Mouse (Mus musculus) kidney, adult 9 months (tissue): ENCODE results near the gene Ifitm3.
"Not testable (repeated sequence)": the region's sequence is repeated elsewhere in the genome, so short reads cannot be mapped to it uniquely, and the experiment has no call there.

Experiments used
- DNase-seq: peaks from one replicate; pipeline ENCODE4 v3.0.0; 2022

The Ifitm3 gene

DNA sequence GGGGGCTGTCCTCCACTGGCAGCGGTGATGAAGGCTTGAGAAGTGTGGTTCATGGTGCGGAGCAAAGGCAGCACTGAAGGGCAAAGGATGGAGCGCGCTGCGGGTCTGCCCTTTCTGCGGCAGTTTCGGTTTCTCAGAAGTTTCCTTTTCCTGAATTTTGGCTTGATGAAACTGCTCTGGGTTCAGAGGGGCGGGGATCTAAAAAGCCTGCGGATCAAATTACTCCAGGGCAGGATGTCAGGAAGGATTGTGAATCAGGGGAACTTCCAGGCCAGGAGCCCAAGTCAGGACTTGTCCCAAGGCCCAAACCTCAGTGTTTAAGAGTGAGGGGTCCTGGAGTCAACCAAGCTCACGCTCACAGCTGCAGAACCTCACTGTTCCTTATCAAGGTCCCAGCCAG, at the start of gene Ifitm3:
Gene Ifitm3 (minus strand): TSS at position 178 of the 400 bp plus-strand sequence.
- DNase-seq: peak; percentile 71

DNA sequence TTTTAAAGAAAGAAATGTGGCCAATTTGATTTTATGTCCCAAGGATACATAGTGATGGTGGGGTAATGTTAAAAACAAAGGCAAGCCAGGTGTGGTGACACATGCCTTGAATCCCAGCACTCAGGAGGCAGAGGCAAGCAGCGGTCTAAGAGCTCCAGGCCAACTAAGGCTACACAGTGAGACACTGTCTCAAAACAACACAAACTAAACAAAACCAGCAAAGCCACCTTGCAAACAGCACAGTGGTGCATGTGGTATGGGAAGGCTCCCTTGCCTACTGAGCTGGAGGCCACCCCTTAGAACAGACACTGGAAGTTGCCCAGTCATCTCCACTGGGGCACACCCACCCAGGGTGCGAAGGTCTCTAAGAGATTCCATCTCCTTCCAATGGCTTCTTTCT, 49.4 kb upstream of the Ifitm3 start:
- no peak for DNase-seq

DNA sequence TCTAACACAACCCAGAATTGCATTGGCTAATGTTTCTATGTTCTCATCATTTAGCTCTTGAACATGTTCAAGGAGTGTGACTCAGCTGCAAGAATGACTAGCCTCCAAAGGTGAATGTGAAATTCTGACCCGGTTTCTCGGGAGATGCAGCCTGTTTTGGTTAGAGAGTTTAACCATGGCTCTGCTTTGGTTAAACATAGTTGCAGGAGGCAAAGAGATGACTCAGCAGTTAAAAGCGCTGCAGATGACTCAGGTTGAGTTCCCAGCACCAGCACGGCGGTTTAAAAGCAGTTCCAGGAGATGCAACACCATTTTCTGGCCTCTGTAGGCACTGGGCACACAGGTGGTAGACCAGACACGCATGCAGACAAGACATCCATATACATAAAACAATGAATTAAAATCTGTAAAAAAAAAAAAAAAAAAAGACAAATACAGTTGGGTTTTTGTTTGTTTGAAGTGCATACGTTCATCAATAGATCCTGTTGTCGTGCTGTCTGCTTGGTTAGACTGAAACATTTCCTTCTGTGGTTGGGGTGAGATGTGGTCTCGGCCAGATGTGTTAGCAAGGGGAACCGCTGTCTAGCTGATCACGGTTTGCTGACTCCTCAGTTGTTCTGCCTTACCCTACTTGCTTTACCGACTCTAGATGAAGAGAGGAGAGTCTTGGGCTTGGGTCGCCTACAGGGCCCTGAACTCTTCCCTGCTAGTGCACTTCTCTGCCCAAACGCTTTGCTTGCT, 48.2 kb upstream of the Ifitm3 start:
- DNase-seq: no peak

DNA sequence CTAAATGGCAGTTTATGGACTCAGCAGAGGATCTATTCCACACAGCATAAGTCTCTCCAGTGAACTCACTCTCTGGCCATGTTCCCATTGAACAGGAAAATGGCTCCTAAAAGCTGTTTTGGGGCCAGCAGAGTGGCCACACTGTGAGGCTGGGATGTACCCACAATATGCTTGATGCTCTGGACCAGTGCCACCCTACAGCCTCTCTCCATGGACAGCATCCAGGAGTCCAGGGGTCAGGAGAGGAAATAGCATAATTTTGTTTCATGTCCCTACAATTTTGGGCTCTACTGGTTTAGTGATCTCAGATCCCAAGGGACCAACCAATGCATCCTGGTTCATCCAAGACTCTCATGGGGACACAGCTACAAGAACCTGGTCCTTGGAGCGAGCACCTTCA, 47.0 kb upstream of the Ifitm3 start:
- DNase-seq: peak; percentile 52

DNA sequence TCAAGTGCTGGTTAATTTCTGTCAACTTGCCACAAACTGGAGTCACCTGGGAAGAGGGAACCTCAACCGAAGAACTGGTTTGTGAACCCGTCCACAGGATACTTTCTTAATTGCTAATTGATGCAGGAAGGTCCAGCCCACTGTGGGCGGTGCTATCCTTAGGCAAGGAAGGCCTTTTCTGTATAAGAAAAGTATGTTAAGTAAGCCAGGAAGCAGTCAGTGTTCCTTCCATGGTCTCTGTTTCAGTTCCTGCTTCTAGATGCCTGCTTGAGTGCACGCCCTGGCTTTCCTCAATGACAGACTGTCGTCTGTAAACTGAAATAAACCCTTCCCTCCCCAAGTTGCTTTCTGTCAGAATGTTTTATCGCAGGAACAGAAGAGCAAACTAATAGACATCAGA, 46.4 kb upstream of the Ifitm3 start:
- no peak for DNase-seq

DNA sequence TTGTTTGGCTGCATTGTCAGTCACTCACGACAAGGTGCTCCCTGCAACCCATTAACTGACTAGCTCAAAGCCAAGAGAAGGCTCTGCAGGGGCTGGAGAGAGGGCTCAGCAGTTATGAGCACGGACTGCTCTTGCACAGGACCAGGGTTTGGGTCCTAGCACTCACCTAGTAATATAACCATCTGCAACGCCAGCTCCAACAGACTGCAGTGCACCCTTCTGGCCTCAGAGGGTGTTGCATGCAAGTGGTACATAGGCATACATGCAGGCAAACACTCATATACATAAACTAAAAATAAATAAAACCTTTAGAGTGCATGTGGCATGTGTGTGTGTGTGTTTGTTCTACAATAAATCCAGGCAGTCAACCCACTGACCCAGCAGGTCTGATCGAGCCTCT, 45.2 kb upstream of the Ifitm3 start:
- no peak for DNase-seq

DNA sequence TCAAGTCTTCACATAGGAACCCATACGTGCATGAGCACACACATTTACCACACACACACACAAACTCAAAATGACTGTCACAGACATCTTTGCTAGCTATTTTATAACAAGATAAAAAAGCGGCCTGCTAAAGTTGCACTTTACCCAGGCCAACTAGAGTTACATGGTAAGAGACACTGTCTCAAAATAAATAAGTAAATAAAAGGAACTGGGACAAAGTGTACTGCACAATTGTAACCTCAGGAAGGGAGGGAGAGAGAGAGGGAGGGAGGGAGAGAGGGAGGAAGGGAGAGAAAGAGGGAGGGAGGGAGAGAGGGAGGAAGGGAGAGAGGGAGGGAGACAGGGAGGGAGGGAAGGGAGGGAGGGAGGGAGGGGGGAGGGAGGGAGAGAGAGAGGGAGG, 41.9 kb upstream of the Ifitm3 start:
- peak; percentile 49 for DNase-seq

DNA sequence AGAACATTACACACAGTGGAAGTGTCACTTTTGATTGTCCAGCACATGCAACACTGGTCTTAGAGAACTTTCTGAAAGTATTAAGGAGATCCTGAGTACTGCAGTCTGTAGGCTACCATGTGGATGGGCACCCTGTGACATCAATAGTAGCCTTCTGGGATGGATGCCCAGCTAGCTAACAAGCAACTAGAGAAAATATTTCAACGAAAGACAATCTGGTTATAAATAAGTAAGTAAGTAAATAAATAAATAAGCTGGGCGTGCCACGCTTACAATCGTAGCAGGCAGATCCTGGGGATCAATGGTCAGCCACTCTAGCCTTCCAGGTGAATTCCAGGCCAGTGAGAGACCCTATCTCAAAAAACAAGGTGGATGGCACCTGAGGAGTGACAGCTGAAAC, 41.4 kb upstream of the Ifitm3 start:
- peak; percentile 69 for DNase-seq

DNA sequence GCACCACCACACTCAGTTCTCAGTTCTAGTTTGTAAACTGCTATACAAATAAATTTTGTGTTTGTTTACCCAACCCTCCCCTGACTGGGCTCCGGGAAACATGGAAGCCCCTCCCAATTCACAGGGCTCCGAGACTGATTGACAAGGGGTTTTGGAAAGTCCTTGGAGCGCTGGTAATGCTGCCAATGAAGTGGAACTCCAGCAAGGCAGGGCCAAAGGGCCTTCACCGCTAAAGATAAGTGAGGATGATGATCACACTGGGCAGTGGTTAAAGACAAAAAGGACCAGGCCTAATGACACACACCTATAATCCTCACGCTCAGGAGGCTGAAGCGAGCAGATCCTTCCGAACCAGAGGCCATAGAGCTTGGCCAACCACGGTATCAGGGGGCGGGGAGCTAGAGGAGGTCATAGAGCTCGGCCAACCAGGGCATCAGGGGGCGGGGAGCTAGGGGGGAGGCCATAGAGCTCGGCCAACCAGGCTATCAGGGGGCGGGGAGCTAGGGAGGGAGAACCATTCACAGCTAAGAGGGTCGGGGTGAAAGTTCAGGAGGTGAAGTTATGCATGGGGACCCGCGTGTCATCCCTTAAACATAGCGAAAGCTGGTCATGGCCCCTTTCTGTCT, 40.6 kb upstream of the Ifitm3 start:
- no peak for DNase-seq

DNA sequence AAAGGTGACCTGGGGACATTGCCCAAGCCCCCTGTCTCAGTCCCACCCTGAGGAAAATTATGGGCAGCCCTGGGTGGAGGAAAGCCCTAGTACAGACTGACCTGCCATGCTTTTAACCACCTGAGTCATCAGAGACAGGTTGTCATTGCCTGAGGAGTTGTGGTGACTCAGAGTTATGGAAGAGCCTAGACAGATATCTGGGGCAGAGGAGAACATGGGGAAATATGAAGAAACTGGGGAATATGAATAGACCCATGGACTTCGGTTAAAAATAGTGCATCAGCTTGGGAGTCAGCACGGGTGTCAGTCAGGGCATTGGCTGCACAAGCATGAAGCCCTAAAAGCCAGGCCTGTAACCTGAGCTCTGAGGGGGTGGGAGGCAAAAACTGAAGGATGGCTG, 38.8 kb upstream of the Ifitm3 start:
- DNase-seq: no peak

DNA sequence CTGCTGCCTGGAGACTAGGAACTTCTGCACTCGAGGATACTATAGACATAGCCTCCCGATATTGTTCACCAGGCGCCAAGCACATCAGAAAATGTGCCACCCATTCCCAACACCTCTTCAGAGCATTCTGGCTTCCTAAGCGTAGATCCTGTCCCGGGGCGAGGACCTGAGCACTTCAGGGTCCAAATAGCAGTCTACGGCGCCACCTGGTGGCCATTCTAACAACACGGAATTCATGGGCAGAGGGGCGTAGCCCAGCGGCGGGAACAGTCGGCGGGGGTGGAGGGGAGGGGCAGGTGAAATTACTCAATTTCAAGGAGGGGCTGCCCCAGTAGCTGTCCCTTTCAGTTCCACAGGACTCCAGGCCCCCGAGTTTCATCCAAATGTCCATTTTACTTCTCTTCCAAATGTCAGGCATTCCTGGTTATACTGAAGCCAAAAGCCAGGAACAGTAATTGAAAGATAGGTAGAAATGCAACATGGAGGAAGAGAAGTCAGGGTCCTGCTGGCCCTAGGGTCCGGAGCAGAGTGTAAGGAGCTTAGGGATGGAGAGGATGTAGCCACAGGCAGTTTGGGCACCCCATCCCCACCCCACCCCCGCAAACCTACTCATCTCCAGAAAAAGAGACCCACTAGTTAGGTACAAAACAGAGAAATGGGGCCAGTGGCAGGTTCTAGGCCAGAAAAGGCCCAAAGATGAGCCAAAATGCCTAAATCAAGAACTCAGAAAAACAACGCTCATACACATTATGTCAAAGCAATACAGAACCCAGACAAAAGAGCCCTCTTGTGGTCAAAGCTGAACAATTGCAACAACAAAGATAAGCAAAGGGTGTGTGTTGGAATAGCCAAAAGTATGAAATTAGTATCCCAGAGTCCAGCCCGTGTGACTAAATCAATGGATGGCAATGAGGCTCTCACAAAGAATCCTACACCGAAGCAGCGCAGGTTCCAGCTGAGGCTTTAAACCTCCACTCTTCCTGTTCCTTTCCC, 38.0 kb upstream of the Ifitm3 start:
- DNase-seq: peak; percentile 94

DNA sequence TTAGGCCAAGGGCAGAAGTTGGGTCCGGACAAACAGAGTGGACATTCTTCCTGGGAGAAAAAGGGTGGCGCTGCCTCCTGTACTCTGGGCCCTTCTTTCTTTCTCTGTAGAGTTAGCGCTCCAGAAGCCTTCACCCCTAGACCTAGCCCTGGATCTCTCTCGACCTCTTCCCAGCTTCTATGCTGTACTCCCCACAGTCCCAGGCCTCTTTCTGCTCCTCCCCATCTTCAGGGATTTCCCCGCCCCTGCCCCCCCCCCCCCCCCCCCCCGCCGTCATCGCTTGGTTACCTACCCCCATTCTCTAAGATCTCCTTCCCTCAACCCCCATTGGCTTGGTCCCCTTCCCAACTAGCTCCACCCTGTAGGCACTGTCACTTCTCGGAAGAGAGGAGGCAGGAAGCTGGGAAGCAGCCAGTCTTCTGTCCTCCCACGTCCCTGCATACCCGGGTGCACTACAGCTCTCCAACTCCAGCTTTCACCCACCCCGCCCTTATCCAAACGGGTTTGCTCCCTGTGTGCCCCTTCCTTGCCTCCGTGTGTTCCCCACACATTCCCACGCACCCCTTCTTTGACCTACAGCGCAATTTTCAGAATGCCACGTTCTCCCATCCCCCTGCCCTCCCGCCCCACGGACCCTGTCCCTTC, 37.1 kb upstream of the Ifitm3 start:
- peak; percentile 77 for DNase-seq

DNA sequence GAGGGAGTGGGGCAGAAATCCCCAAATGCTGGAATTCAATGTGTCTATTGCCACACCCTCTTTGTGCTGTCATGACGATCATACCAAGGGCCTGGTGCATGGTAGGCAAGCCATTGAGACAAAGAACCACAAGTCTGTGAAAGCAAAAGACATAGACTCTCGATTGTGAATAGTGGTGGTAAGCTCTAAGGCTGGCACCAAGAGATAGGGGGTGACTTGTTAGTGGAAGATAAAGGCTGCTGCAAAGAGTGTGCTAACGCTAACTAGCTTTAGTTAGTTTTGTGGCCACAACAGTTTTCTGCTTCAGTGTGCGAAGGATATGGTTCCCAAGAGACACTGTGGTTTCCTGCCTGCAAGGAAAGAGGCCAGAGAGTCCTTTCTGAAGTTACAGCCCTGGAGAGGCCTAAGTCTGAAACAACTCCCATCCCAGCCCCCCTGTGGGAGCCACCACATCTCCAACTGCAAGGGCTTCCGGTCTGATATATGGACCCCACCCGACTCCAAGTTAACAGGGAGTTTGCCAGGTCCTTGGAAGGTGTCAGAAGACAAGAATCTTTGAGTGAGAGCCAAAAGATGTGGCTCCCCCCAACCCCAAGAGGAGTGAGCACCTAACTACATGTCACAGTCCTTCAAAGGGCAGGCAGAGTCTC, 36.5 kb upstream of the Ifitm3 start:
- peak; percentile 43 for DNase-seq

DNA sequence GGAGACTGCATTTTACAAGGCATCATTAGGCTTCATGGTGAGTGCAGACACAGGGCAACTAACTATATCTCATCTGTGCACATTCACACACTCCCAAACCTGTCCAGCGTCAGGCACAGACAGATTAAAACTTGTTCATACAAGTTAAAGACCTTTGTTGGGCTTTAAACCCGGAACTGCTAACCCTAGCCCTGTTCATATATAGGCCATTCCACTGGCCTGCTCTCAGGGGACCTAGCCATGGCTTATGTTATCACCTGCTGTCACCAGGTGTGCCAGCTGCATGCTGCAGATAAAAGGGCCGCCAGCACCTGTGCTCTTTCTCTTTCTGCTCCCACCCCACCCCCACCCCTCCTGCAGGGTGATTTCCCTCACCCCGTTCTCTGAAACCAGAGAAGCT, 32.0 kb upstream of the Ifitm3 start:
- no peak for DNase-seq

DNA sequence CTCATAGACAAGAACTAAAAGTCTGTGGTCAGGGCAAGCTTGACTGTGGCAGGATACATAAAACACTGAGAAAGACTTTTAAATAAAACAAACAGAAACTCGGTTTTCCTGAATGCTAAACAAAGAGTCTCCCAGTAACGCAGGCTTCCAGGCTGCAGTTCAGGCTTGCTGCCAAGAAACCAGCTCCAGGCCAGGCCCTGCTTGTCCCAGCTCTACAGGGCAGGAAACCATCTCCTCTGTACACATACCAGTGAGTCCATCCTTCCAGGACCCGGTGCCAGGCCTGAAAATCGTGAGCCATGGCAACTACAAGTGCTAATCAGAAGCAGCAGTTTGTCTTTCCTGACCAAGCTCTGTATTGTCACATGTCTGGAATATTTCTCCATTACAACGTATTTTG, 31.1 kb upstream of the Ifitm3 start:
- DNase-seq: peak; percentile 73

DNA sequence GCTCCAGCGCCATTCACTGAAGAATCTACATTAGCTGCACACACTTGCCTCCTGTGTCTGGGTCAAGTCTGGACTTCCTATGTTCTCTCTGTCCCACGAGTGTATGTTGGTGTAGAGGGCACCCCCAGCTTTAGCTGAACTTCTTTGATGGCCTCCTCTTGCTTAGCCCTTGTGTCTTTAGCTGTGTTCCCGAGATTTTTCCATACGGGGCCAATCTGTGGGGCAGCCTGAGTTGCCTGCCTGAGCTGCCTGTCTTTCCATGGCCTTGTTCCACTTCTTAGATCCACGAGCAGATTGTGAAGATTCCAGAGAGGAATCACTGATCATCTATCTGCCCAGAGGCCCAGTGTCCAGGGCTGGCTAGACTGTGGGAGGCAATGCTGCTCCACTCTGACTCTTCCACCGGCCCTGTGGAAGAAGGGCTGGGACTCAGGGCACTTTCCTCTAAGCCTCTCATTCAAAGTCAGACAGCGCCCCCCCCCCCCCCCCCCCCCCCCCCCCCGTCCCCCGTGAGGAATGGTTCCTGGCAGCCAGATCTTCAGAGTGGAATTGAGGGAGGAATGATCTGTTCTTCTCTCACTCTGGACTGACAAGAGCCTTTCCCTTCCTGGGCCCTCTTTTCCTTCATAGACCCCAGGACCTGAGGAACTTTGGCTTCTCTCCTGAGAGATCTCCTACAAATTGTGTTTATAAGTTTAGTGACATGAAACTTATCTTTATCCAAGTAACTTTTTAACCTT, 30.5 kb upstream of the Ifitm3 start:
- no peak for DNase-seq

DNA sequence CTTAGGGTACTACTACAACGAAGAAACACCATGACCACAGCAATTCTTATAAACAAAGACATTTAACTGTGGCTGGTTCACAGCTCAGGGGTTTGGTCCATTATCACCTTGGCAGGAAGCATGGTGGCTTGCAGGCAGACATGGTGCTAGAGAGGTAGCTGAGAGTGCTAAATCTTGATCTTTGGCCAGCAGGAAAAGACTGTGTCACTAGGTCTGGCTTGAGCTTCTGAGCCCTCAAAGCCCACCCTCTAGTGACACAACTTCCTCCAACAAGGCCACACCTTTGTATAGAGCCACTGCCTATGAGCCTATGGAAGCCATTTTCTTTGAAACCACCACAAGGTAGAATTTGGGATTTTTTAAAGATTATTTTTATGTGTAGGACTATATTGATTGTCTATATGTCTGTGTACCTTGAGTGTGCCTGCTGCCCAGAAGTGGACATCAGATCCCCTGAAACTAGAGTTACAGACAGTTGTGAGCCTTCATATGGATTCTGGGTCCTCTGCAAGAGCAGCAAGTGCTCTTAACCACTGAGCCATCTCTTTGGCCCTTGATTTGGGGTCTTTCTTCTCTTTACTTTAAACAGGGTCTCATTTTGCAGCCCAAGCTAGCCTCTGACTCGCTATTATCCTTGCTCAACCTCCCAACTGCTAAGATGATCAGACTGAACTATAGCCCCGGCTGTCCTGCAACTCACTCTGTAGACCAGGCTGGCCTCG, 29.0 kb upstream of the Ifitm3 start:
- DNase-seq: no peak

DNA sequence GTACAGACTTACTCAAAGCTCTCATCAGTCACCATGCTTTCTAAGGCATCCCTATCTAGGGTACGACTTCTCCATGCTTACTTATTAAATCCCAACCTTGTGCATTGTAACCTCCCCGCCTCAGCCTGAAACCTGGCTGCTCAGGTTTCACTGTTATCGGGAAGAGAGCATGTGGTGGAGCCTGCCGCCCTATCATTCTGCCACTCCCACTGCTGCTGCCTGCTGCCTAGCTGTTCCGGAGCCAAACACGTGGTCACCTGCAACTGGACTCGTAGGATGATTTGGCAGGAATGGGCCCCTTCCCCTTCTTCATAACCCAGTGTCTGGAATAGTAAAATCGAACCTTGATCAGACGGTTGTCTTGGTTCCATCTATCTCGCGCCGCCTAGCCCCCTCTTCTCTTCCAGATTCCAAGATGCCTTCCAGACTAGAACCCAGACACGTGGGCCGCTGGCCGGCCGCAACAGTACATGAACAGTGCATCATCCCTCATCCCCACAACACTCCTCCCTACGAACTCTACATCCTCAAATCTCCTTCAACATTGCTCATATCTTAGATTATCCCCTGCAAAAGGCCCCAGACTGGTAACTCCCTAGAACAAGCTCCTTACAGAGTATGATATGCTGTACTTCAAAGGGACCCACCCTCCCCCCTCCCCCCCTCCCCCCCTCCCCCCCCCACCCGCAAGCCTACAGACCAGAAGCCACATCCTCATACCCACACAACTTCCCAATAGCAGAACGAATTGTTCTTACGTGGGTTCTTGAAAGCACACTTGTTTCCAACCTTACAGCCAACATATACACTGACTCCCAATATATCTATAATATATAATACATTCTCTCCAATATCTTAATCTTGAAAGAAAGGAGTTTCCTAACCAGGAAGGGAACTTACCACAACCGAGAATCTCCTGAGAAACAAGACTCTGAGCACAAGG, 27.8 kb upstream of the Ifitm3 start:
- DNase-seq: no peak

DNA sequence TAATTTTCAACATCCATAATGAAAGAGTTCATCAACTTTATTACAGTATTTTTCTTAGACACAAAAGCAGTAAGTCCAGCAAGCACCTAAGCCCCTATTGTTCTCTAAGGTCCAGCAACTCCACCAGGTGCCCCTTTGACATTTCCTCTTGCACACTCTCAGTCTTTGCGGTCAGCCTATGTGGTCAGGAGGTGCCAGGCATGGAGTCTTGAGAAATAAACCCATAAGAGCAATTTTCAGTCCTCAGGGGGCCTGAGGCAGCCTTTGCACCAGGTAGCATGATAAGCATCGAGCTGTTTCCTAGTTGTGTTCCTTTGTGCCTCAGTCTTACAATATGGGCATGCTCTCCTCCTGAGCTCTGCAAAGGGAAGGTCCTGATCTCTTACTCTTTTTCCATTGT, 26.1 kb upstream of the Ifitm3 start:
- not testable (repeated sequence) for DNase-seq
